Mouse (Mus musculus) spleen, embryonic (tissue): ENCODE measurements around the gene Prmt9.

Source experiments
- CTCF ChIA-PET: fragments of 350-600 bp; sonication (Branson Sonifier 250); formaldehyde crosslinking; loops from one replicate; lab custom pipeline; 2022; lab: Charles Lee

Prmt9 gene

DNA sequence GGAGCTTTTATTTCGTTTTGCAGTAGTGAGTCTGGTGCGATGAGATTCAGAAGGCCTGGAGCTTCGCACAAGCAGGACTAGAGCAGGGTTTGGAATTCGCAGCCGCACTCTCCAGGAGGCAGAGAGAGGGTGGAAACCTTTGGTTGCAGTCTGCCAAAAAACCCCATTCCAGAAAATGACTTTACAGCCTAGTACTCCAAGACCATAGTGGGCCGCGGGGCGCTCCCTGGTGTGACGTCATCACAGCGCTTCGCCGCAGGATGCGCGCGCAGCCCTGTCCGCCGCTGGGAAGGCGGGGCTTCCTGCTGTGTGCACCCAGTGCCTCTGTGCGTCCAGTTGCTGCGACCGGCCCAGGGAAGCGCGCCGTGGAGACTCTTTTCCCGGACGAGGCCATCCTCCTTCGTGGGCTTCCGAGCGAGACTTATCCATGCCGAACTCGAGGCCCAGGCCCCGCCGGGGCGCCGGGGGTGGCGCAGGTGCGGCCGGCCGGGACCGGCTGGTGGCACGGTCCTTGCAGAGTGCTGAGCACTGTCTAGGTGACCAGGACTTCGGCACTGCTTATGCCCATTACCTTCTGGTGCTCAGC lies at the start of gene Prmt9:
Prmt9 (plus strand) TSS at position 277 of the 586 bp plus-strand sequence.
- CTCF ChIA-PET, result interaction anchor here (0.6 to 0.8 kb wide), 4 partner anchors 63 to 1516 kb away, joined by 3 to 4 read pairs (median 4); no protein-coding TSS in a partner anchor

DNA sequence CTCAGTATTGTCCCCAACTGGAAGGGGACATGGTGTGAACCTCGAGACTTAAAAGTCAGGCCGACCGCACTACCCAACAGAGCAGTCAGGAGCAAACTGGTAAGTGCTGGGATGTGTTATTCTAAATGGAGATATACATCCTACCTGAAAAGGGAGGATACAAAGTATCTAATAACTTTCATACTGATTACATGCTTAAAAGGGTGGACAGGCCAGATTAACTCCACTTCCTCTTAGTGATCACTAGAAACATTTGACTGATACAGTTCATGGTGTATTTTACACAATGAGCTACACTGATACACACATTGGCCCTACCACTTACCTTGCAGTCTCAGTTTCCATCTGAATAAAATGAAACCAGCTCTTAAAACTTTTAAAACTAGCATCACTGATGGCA lies 48.9 kb upstream of the Prmt9 start:
- CTCF ChIA-PET, result interaction anchor here (0.5 kb wide), 1 partner anchor 7 kb away, joined by 3 read pairs; no protein-coding TSS in a partner anchor

GRCm38 (mm10) chr8:77501131-77501530 lies 48.1 kb upstream of the Prmt9 start:
- CTCF ChIA-PET, result no interaction called here

- CTCF ChIA-PET, result no interaction called here
Observed at GRCm38 (mm10) chr8:77502547-77502946, 46.6 kb upstream of the Prmt9 start.

GRCm38 (mm10) chr8:77506539-77506938 lies 42.7 kb upstream of the Prmt9 start:
- CTCF ChIA-PET, result no interaction called here

DNA sequence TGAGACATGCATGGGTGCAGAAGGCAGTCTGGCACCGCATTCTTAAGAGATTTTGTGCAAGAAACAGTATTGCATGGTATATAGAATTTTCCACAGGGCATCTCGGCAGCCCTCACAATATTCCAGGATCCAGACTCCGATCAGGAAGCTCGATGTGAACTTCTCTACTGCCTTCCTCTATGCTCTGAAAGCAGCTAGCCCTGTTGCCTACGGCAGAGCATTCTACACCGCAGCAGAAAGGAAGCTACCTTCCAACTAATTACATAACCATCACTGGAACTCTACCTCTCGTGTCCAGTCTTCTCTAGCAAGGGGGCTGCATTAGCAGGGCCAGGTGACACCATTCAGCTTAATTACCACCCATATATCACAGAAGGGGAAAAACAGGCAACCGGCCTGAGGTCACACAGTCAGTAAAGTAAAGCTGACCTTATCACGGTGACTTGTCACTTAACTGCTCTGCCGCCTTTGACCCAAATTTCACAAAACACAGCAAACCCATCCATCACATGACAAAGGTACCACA lies 41.6 kb upstream of the Prmt9 start:
- CTCF ChIA-PET, result interaction anchor here (0.6 kb wide), 1 partner anchor 7 kb away, joined by 3 read pairs; no protein-coding TSS in a partner anchor

GRCm38 (mm10) chr8:77509044-77509443 lies 40.2 kb upstream of the Prmt9 start:
- CTCF ChIA-PET, result no interaction called here

- CTCF ChIA-PET, result no interaction called here
Observed at GRCm38 (mm10) chr8:77510426-77510825, 38.8 kb upstream of the Prmt9 start.

GRCm38 (mm10) chr8:77511750-77512493 lies 37.3 kb upstream of the Prmt9 start:
- CTCF ChIA-PET, result no interaction called here

DNA sequence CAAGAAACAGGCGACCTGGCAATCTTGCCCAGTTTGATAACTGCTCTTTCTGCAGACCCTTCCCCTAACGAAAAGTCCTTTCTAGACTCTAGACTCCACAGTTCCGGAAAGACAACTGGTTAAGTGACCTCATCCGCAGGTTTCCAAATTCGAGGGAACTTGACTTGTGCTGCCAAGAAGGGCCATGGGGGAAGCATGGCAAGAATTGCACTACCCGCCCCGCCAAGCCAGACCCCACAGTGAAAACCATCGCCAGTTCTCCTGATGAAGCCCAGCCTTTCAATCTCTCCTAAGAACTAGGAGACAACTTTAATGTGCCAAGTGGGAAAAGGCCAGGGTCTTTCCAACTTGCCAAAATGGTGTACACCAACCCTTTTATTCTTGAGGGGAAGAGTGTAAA lies 34.0 kb upstream of the Prmt9 start:
- CTCF ChIA-PET, result no interaction called here

DNA sequence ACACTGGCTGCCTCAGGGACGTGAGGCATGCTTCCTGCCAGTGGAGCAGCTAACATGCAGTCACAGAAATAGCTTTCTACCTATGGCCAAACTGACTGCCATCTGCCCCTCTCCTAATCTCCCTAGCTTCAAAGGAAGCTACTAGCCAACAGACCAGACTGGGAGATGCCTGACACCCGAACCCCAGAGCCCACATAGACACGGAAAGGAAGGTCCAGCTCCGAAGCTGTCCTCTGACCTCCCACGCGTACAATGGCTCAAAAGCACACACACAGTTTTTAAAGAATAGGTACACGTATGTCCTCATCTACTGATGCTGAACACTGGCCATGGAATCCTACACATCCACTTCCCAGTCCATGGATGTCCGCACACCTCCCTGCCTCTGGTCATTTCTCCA lies 33.4 kb upstream of the Prmt9 start:
- CTCF ChIA-PET, result no interaction called here

- CTCF ChIA-PET, result no interaction called here
Observed at GRCm38 (mm10) chr8:77516845-77517244, 32.4 kb upstream of the Prmt9 start.

GRCm38 (mm10) chr8:77517301-77518200 lies 31.6 kb upstream of the Prmt9 start, which contains the start of gene Arhgap10:
Arhgap10 (minus strand) TSS chr8:77517953.
- CTCF ChIA-PET, result no interaction called here

DNA sequence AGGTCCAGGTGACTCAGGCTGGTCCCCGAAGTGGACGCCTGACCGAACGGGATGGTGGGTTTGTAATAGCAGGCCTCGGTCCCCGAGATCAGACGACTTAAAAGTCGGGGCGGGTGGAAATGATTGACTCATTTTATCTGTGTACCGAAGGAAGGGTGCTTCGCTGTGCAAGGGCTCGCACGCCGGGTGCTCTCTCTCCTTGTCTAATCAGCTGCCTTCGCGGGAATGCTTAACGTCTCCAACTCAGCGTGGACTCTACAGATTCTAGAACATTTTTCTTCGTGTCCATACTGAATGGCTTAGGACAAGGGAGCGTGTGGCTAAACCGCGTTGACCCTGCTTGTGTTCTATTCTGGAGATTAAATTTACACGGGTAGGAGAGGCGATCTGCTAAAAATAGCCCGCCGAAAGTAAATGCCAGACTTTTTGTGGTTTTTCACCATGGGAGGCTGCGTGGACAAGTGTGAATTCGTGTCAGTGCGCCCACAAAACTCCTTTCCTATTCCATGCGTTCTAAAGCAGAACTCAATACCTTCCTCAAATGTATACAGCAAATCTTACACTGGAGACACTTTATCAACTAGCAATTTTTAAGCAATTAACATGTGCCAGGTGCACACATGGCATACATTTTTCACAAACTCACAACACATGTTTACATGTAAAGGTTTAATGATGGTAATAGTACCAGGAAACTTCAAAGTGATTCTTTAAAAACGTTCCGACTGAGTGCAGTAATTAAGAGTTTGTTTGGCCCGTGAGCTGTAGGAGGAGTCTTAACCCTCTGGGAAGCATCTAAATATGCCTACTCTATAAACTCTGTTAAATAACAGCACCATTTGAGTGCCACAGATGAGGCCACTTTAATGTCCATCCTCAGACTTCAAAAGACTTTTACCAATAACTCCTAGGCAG lies 30.7 kb upstream of the Prmt9 start:
- CTCF ChIA-PET, result interaction anchor here (0.5 kb wide), 1 partner anchor 460 kb away, joined by 3 read pairs; no protein-coding TSS in a partner anchor

DNA sequence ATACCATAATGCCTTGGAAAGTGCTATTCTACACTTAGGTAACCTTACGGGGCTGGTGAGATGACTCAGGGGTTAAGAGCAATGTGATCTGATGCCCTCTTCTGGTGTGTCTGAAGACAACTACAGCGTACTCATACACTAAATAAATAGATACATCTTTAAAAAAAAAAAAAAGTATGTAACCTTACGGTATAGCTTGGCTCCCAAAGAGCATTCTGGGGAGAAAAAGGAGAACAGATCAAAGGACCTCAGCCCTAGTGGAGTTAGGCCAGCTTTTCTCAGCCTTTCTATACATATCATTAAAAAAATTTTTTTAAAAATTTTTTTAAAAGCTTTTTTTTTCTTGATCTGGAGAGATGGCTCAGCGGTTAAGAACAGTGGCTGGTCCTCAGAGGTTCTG lies 28.6 kb upstream of the Prmt9 start:
- CTCF ChIA-PET, result interaction anchor here (0.7 kb wide), 1 partner anchor 11 kb away, joined by 3 read pairs; no protein-coding TSS in a partner anchor

DNA sequence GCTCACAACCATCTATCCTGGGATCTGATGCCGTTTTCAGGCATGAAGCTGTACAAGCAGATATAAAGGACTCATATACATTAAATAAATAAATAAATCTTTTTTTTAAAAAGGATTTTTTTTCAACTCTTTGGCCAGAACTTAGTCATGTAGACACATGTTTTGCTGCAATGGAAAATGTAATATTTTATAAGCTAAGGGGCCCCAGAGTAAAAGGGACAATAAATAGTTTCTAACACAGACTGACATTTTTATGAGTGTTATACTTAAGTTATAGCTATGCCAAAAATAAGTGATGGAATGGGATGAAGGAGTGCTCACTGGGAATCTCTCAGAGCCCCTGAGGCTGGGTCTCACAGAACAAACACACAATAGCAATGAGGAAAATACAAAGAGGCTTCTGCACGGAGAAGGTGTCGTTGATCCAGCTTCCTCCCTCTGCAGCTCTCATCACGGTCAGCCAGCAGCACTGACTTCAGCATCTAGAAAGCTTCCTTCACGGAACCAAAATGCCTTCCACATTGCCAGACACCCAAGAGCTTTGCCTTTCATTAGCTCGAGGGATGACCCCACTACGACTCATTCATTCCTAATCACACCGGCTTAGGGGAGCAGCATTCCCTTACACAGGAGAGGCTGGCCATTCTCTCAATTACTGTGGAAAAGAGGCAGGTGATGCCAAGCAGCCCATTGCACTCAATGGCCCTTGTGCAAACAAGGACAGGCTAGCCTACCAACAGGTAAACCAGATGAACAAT lies 28.0 kb upstream of the Prmt9 start:
- CTCF ChIA-PET, result no interaction called here

- CTCF ChIA-PET, result no interaction called here
Observed at GRCm38 (mm10) chr8:77522984-77523383, 26.2 kb upstream of the Prmt9 start.

GRCm38 (mm10) chr8:77524018-77524615 lies 25.1 kb upstream of the Prmt9 start:
- CTCF ChIA-PET, result no interaction called here

GRCm38 (mm10) chr8:77524906-77525305 lies 24.3 kb upstream of the Prmt9 start:
- CTCF ChIA-PET, result no interaction called here
